Mouse (Mus musculus) cerebellum, adult 8-10 months (tissue): ENCODE data around the gene Tstd2.

Experiments
- DNase-seq: peaks from one replicate; pipeline ENCODE4 v3.0.0; 2022

The Tstd2 gene

GRCm38 (mm10) chr4:46138287-46139222 is at the start of gene Tstd2, which contains the start of gene Ncbp1:
Gene Tstd2 (minus strand): TSS chr4:46138694.
Gene Ncbp1 (plus strand): TSS chr4:46138613.
- peak; percentile 93 for DNase-seq

GRCm38 (mm10) chr4:46186466-46186865 is 48.0 kb upstream of the Tstd2 start:
- no peak for DNase-seq

GRCm38 (mm10) chr4:46185890-46186289 is 47.4 kb upstream of the Tstd2 start:
- no peak for DNase-seq

- no peak for DNase-seq
These were observed 46.9 kb upstream of the Tstd2 start for GRCm38 (mm10) chr4:46185423-46185822.

GRCm38 (mm10) chr4:46182181-46182580 is 43.7 kb upstream of the Tstd2 start:
- no peak for DNase-seq

- DNase-seq: no peak
These were observed 42.7 kb upstream of the Tstd2 start for GRCm38 (mm10) chr4:46181168-46181567.

GRCm38 (mm10) chr4:46177496-46177895 is 39.0 kb upstream of the Tstd2 start:
- no peak for DNase-seq

GRCm38 (mm10) chr4:46177018-46177417 is 38.5 kb upstream of the Tstd2 start:
- DNase-seq: no peak

- DNase-seq: no peak
These were observed 37.8 kb upstream of the Tstd2 start for GRCm38 (mm10) chr4:46176313-46176712.

- DNase-seq: no peak
These were observed 33.3 kb upstream of the Tstd2 start for GRCm38 (mm10) chr4:46171761-46172160.

GRCm38 (mm10) chr4:46165831-46166230 is 27.3 kb upstream of the Tstd2 start:
- no peak for DNase-seq

- no peak for DNase-seq
These were observed 25.5 kb upstream of the Tstd2 start for GRCm38 (mm10) chr4:46164027-46164426.

GRCm38 (mm10) chr4:46151903-46152544 is 13.5 kb upstream of the Tstd2 start:
- no peak for DNase-seq

GRCm38 (mm10) chr4:46146881-46147280 is 8.4 kb upstream of the Tstd2 start:
- DNase-seq: no peak

- DNase-seq: no peak
These were observed 5.8 kb upstream of the Tstd2 start for GRCm38 (mm10) chr4:46144323-46144722.

- DNase-seq: no peak
These were observed 736 bp downstream of the Tstd2 start for GRCm38 (mm10) chr4:46137629-46138286.

- no peak for DNase-seq
These were observed 6.7 kb downstream of the Tstd2 start for GRCm38 (mm10) chr4:46131791-46132190.

- peak; percentile 41 for DNase-seq
These were observed 8.3 kb downstream of the Tstd2 start for GRCm38 (mm10) chr4:46130221-46130620.

GRCm38 (mm10) chr4:46129311-46130004 is 9.0 kb downstream of the Tstd2 start:
- no peak for DNase-seq

- peak; percentile 84 for DNase-seq
These were observed 12.0 kb downstream of the Tstd2 start for GRCm38 (mm10) chr4:46126541-46126940.

- DNase-seq: no peak
These were observed 15.1 kb downstream of the Tstd2 start for GRCm38 (mm10) chr4:46123358-46123757.

GRCm38 (mm10) chr4:46120767-46121166 is 17.7 kb downstream of the Tstd2 start:
- no peak for DNase-seq
